In genomic region chr10:40247166-40247716, GRCm38 (mm10) we compare ENCODE assay signal across 8 mouse cellular contexts. TPM values are rescaled to one million over a fixed set of nuclear protein-coding genes. Genes with fewer than 3 reads are reported as not detected.
DNase-seq lines count a peak whose midpoint lies in the region; ATAC-seq and TF ChIP-seq lines count a peak whose summit lies in the region.

No protein-coding gene starts in this region.

- no peaks in the 10 kb centered on the region for H3K27me3 ChIP-seq in lung, postnatal 0 days (replicated peaks; ENCODE audit: insufficient read depth, low read length)
- no peaks in the 10 kb centered on the region for H3K27me3 ChIP-seq in intestine, embryonic 15.5 days (replicated peaks)
- no peaks in the 10 kb centered on the region for H3K27me3 ChIP-seq in neural tube, embryonic 15.5 days (replicated peaks)

- 28% methylated on average over 11 of the region's 11 CpGs for WGBS in lung, postnatal 0 days
- 32% methylated on average over 11 of the region's 11 CpGs for WGBS in intestine, embryonic 15.5 days
- WGBS in neural tube, embryonic 15.5 days = 30% methylated on average over 11 of the region's 11 CpGs

- ATAC-seq in lung, postnatal 0 days = no peak
- peak; percentile 45 for ATAC-seq in intestine, embryonic 15.5 days
- ATAC-seq in neural tube, embryonic 15.5 days (ENCODE audit: low FRiP score) = peak; percentile 56
- no peak for ATAC-seq in activated CD4-positive, CD25-positive, alpha-beta regulatory T cell, adult 4 months

- no peak for TF ChIP-seq EP300 in lung, postnatal 0 days (IDR thresholded peaks at IDR 0.05)

- DNase-seq in adrenal gland, postnatal 14 days = peak; percentile 10
- no peak for DNase-seq in adrenal gland, adult (ENCODE audit: inconsistent age in 2 of 2, low spot score in 1 of 2)
- no peak for DNase-seq in lung, postnatal 0 days (ENCODE audit: low spot score)
- no peak for DNase-seq in lung, postnatal 36 days
- DNase-seq in cerebellum, postnatal 36 days = no peak

- peaks cover 11% of the 10 kb centered on the region; the same call in 1 of the 2 replicates for H3K36me3 ChIP-seq in lung, postnatal 0 days (ENCODE audit: insufficient read depth, low read length)
- H3K36me3 ChIP-seq in intestine, embryonic 15.5 days = peaks cover 28% of the 10 kb centered on the region
- peaks cover 57% of the 10 kb centered on the region for H3K36me3 ChIP-seq in neural tube, embryonic 15.5 days

- peak overlapping the region; percentile 67 for H3K4me3 ChIP-seq in lung, postnatal 0 days (ENCODE audit: low read depth, low read length)
- H3K4me3 ChIP-seq in intestine, embryonic 15.5 days (replicated peaks) = peak overlapping the region; percentile 74
- peak overlapping the region; percentile 58 for H3K4me3 ChIP-seq in neural tube, embryonic 15.5 days (replicated peaks)

- no peaks in the 10 kb centered on the region for H3K9me3 ChIP-seq in lung, postnatal 0 days (ENCODE audit: low read length)
- no peaks in the 10 kb centered on the region for H3K9me3 ChIP-seq in intestine, embryonic 15.5 days
- H3K9me3 ChIP-seq in neural tube, embryonic 15.5 days (replicated peaks) = no peaks in the 10 kb centered on the region

- no peak overlapping the region for H3K9ac ChIP-seq in lung, postnatal 0 days (replicated peaks; ENCODE audit: low read depth)
- H3K9ac ChIP-seq in intestine, embryonic 15.5 days = no peak overlapping the region
- H3K9ac ChIP-seq in neural tube, embryonic 15.5 days (replicated peaks) = peak overlapping the region; percentile 34

- peaks cover 4% of the 10 kb centered on the region; the same call in 1 of the 2 replicates for H3K4me1 ChIP-seq in lung, postnatal 0 days (ENCODE audit: insufficient read depth, low read depth, low read length)
- 0 out of 2 replicates have a peak, but pooled peaks cover 3% of the 10 kb centered on the region for H3K4me1 ChIP-seq in intestine, embryonic 15.5 days (replicated peaks)
- H3K4me1 ChIP-seq in neural tube, embryonic 15.5 days = peaks cover 13% of the 10 kb centered on the region

- TF ChIP-seq CTCF in lung, postnatal 0 days (IDR thresholded peaks at IDR 0.05) = no peak

- H3K4me2 ChIP-seq in lung, postnatal 0 days (replicated peaks; ENCODE audit: low read depth, low read length) = peak overlapping the region; percentile 80
- H3K4me2 ChIP-seq in intestine, embryonic 15.5 days (replicated peaks) = peak overlapping the region; percentile 63
- peak overlapping the region; percentile 71 for H3K4me2 ChIP-seq in neural tube, embryonic 15.5 days

- H3K27ac ChIP-seq in lung, postnatal 0 days (ENCODE audit: low read length) = no peak overlapping the region; the same call in 1 of the 2 replicates
- H3K27ac ChIP-seq in intestine, embryonic 15.5 days = 0 out of 2 replicates have a peak overlapping the region, but pooled peaks have one; percentile 54
- H3K27ac ChIP-seq in neural tube, embryonic 15.5 days (replicated peaks) = peak overlapping the region; percentile 84

RNA-seq across cellular contexts. Expression of gene Rpf2, which starts 0.4 kb away (rescaled TPM):
- total RNA-seq in adrenal gland, postnatal 14 days (2021) = 26.2 and 30.9 TPM in 2 replicates
- 19.0 and 20.4 TPM in 2 replicates for polyA plus RNA-seq in lung, postnatal 0 days (2015; fragmentation: Nextera tagmentation; extraction: Ambion mirVana)
- polyA plus RNA-seq in intestine, embryonic 15.5 days (2015; fragmentation: Nextera tagmentation; extraction: Ambion mirVana) = 65.4 and 74.7 TPM in 2 replicates
- 66.8 and 76.2 TPM in 2 replicates for polyA plus RNA-seq in neural tube, embryonic 15.5 days (2015; fragmentation: Nextera tagmentation; extraction: Ambion mirVana)
- 10 to 100 TPM; 68.6 to 72.3 TPM for polyA plus RNA-seq in activated CD4-positive, CD25-positive, alpha-beta regulatory T cell, adult 4 months (2017; shearing (Covaris generic))

RNA-seq across cellular contexts. Expression of gene Gtf3c6, which starts 10.7 kb away (rescaled TPM):
- 56.8 and 65.8 TPM in 2 replicates for total RNA-seq in adrenal gland, postnatal 14 days (2021)
- polyA plus RNA-seq in lung, postnatal 0 days (2015; fragmentation: Nextera tagmentation; extraction: Ambion mirVana) = 35.2 and 40.0 TPM in 2 replicates
- 80.8 and 88.9 TPM in 2 replicates for polyA plus RNA-seq in intestine, embryonic 15.5 days (2015; fragmentation: Nextera tagmentation; extraction: Ambion mirVana)
- polyA plus RNA-seq in neural tube, embryonic 15.5 days (2015; fragmentation: Nextera tagmentation; extraction: Ambion mirVana) = 74.0 and 75.2 TPM in 2 replicates
- 100 to 1,000 TPM; 114 to 120 TPM for polyA plus RNA-seq in activated CD4-positive, CD25-positive, alpha-beta regulatory T cell, adult 4 months (2017; shearing (Covaris generic))

RNA-seq across cellular contexts. Expression of gene Amd1, which starts 54.7 kb away (rescaled TPM):
- 37.1 and 39.0 TPM in 2 replicates for total RNA-seq in adrenal gland, postnatal 14 days (2021)
- 25.5 and 27.3 TPM in 2 replicates for polyA plus RNA-seq in lung, postnatal 0 days (2015; fragmentation: Nextera tagmentation; extraction: Ambion mirVana)
- polyA plus RNA-seq in intestine, embryonic 15.5 days (2015; fragmentation: Nextera tagmentation; extraction: Ambion mirVana) = 55.7 and 60.4 TPM in 2 replicates
- polyA plus RNA-seq in neural tube, embryonic 15.5 days (2015; fragmentation: Nextera tagmentation; extraction: Ambion mirVana) = 41.2 and 43.9 TPM in 2 replicates
- 10 to 100 TPM; 57.9 to 78.4 TPM for polyA plus RNA-seq in activated CD4-positive, CD25-positive, alpha-beta regulatory T cell, adult 4 months (2017; shearing (Covaris generic))

Comparison
In these comparisons a context has a peak if more than half of its experiments do, and no peak if none do; other contexts are left out.
1. ATAC-seq: peak in intestine, embryonic 15.5 days (single experiment) and neural tube, embryonic 15.5 days (single experiment); none in lung, postnatal 0 days (single experiment) and activated CD4-positive, CD25-positive, alpha-beta regulatory T cell, adult 4 months (single experiment).
2. Peak in every context shown above with its lines, with median percentiles within 50 percentile points of each other: H3K4me2 ChIP-seq and H3K4me3 ChIP-seq.